Mouse (Mus musculus) thymus, adult 2 months (tissue): Measurements from ENCODE around the gene Cnot8. TPM values are rescaled to one million over a fixed set of nuclear protein-coding genes. Genes with fewer than 3 reads are reported as not detected.

ENCODE experiments used
- DNase-seq: peaks from one replicate; pipeline ENCODE4 v3.0.0; 2021
- H3K27ac ChIP-seq: fragments of 200-500 bp; 2 replicates; pipeline ENCODE4 v1.5.1; 2012; ENCODE audit warnings: low read length, control low read depth; ENCODE audit not compliant: control insufficient read depth, insufficient read depth
- H3K27me3 ChIP-seq: fragments of 200-500 bp; 2 replicates; pipeline ENCODE4 v1.6.1; 2012; ENCODE audit warnings: mild to moderate bottlenecking, low read length, moderate library complexity, mixed read lengths; ENCODE audit not compliant: control insufficient read depth, insufficient read depth
- H3K36me3 ChIP-seq: fragments of 200-500 bp; 2 replicates; pipeline ENCODE4 v1.6.1; 2012; ENCODE audit warnings: mild to moderate bottlenecking, low read length, moderate library complexity; ENCODE audit not compliant: control insufficient read depth, insufficient read depth
- H3K4me1 ChIP-seq: fragments of 200-500 bp; replicated peaks from 2 replicates; pipeline ENCODE4 v1.6.1; 2012; ENCODE audit warnings: low read length; ENCODE audit not compliant: control insufficient read depth, insufficient read depth
- H3K4me3 ChIP-seq: fragments of 200-500 bp; 2 replicates; pipeline ENCODE4 v1.5.1; 2012; ENCODE audit warnings: mild to moderate bottlenecking, low read length, control low read depth, moderate library complexity; ENCODE audit not compliant: control insufficient read depth, insufficient read depth
- CTCF ChIP-seq: fragments of 200-500 bp; IDR thresholded peaks from 2 replicates; pipeline ENCODE4 v1.5.1; 2012; ENCODE audit warnings: mild to moderate bottlenecking, control low read depth, low read length, moderate library complexity, borderline replicate concordance; ENCODE audit not compliant: control insufficient read depth, poor library complexity, insufficient read depth; ENCODE audit errors: extremely low read depth
- POLR2A ChIP-seq: fragments of 200-500 bp; IDR thresholded peaks from 2 replicates; pipeline ENCODE4 v1.6.1; 2012; ENCODE audit warnings: mild to moderate bottlenecking, low read length, control low read depth, moderate library complexity; ENCODE audit not compliant: control insufficient read depth, poor library complexity, insufficient read depth; ENCODE audit errors: extremely low read depth
- WGBS: fragments of 180-500 bp; shearing (Covaris S2); methylation state at CpG from one replicate; pipeline ENCODE4 v1.1.7; 2018; 5-methylcytosine and 5-hydroxymethylcytosine counted together
- polyA plus RNA-seq: library from polyadenylated mRNA; depleted of rRNA; stranded (reverse); fragments of >200 nt; gene quantifications from 2 replicates; pipeline ENCODE4 v1.2.3, GENCODE M21; 2012

Gene Cnot8
- polyA plus RNA-seq, 1 experiment, result 192 TPM

GRCm38 (mm10) chr11:58139466-58139865 lies 35.5 kb downstream of the Cnot8 start:
- peaks cover 41% of the 10 kb centered on the region for H3K36me3 ChIP-seq
- TF ChIP-seq POLR2A (no peak), CTCF (no peak)
- DNase-seq, result peak; percentile 42
- H3K4me3 ChIP-seq, result no peak overlapping the region
- H3K27me3 ChIP-seq, result no peaks in the 10 kb centered on the region
- peaks cover 31% of the 10 kb centered on the region for H3K4me1 ChIP-seq
- H3K27ac ChIP-seq, result peak overlapping the region; percentile 100
- WGBS, result 48% methylated on average over 3 of the region's 3 CpGs

- DNase-seq, result no peak
- TF ChIP-seq CTCF, result no peak
- no peak for TF ChIP-seq POLR2A
Observed at GRCm38 (mm10) chr11:58143704-58144426, 39.9 kb downstream of the Cnot8 start.

GRCm38 (mm10) chr11:58146241-58146640 lies 42.3 kb downstream of the Cnot8 start:
- peaks cover 52% of the 10 kb centered on the region for H3K36me3 ChIP-seq
- no peaks in the 10 kb centered on the region for H3K4me1 ChIP-seq
- 95% methylated on average over 5 of the region's 5 CpGs for WGBS
- no peak for DNase-seq
- no peak for TF ChIP-seq CTCF
- TF ChIP-seq POLR2A, result no peak
- H3K27ac ChIP-seq, result no peak overlapping the region
- no peak overlapping the region for H3K4me3 ChIP-seq
- no peaks in the 10 kb centered on the region for H3K27me3 ChIP-seq

More at GRCm38 (mm10) chr11:58143704-58144426, 39.9 kb downstream of the Cnot8 start:
- Histone ChIP-seq H3K27ac (no peak overlapping the region), H3K36me3 (peaks cover 44% of the 10 kb centered on the region), H3K4me3 (no peak overlapping the region), H3K27me3 (no peaks in the 10 kb centered on the region), H3K4me1 (peaks cover 10% of the 10 kb centered on the region)
- 80% methylated on average over 9 of the region's 9 CpGs for WGBS

DNA sequence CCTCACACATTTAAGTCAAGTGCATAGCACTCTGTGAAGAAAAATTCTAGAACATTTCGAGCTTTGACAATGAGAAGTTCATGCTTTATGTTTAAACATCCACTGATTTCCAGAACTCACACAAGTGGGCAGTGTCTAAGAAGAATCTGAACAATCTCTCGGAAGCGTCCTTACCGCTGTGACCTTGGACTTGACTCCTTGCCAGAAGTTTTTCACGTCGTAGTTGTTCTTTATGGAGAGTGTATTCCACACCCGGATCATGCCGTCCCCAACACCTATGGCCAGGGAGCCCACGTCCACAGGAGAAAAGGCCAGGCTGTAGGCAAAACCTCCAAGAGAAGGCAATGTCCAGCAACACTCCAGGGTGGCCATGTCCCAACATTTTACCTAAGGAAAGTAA lies 51.5 kb downstream of the Cnot8 start:
- peaks cover 49% of the 10 kb centered on the region for H3K36me3 ChIP-seq
- no peak overlapping the region for H3K27ac ChIP-seq
- no peaks in the 10 kb centered on the region for H3K27me3 ChIP-seq
- 97% methylated on average over 9 of the region's 9 CpGs for WGBS
- no peak overlapping the region for H3K4me3 ChIP-seq
- TF ChIP-seq POLR2A (no peak), CTCF (no peak)
- no peak for DNase-seq
- no peaks in the 10 kb centered on the region for H3K4me1 ChIP-seq

DNA sequence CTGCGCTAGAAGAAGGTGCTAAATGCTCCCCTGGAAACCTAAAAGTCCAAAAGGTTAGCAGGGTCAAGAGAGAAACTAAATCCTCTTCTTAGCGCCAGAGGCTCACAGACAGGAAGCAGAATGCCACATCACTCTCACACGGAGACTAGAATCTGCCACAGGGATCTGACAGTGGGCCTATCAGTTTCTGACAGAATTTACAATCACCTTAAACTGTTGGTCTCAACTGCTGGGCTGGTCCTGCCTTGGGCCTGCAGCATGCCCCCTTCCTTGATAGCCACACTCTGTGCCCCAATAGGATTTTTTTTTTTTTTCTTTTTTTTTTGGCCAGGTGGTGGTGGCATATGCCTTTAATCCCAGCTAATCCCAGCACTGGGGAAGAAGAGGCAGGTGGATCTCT lies 52.9 kb downstream of the Cnot8 start:
- no peak overlapping the region for H3K27ac ChIP-seq
- WGBS, result 75% methylated on average over 3 of the region's 3 CpGs
- no peak for DNase-seq
- no peak overlapping the region for H3K4me3 ChIP-seq
- TF ChIP-seq POLR2A (no peak), CTCF (no peak)
- no peaks in the 10 kb centered on the region for H3K4me1 ChIP-seq
- no peaks in the 10 kb centered on the region for H3K27me3 ChIP-seq
- peaks cover 41% of the 10 kb centered on the region for H3K36me3 ChIP-seq

DNA sequence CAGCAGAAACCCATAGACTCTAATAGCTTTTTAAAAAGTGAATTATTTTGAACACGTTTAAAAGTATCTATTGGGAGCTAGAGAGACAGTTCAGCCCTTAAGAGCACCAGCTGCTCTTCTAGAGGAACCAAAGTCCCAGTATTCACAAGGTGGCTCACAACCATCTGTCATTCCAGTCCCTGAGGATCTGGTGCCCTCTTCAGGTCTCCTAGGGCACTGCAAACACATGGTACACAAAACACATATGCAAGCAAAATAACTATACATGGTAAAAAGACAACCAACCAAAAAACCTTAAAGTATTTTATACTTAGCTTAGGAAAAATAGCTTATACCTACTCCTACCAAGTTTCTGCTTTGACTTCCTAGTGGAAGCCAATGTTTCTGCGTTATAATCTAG lies 61.1 kb downstream of the Cnot8 start:
- no peak for DNase-seq
- 0 out of 2 replicates have a peak, but pooled peaks cover 2% of the 10 kb centered on the region for H3K4me1 ChIP-seq
- peaks cover 30% of the 10 kb centered on the region for H3K36me3 ChIP-seq
- H3K27me3 ChIP-seq, result no peaks in the 10 kb centered on the region
- no peak overlapping the region for H3K27ac ChIP-seq
- TF ChIP-seq CTCF (no peak), POLR2A (no peak)
- WGBS, result 99% methylated on average over 2 of the region's 2 CpGs
- no peak overlapping the region for H3K4me3 ChIP-seq
